Mouse (Mus musculus): ENCODE measurements around the gene Olfr1513. TPM values are rescaled to one million over a fixed set of nuclear protein-coding genes. Genes with fewer than 3 reads are reported as not detected.
"Not testable (repeated sequence)": the region's sequence is repeated elsewhere in the genome, so short reads cannot be mapped to it uniquely, and the experiment has no call there.

The Olfr1513 gene
- polyA plus RNA-seq, 1 experiment from 2014 or later, result not detected

DNA sequence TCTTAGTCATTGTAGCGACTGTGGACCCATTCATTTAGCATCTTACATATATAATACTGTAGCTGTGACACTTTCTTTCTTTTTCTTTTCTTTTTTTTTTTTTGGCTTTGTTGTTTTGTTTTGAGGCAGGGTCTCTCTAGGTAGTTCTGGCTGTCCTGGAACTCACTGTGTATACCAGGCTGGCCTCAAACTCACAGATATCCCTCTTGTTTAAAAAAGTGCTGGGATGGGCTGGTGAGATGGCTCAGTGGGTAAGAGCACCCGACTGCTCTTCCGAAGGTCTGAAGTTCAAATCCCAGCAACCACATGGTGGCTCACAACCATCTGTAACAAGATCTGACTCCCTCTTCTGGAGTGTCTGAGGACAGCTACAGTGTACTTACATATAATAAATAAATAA lies 52.7 kb downstream of the Olfr1513 start:
- H3K4me3 ChIP-seq; H3K27ac ChIP-seq (replicated peaks); H3K9ac ChIP-seq; H3K9me3 ChIP-seq; ATAC-seq (ENCODE audit: low read depth); H3K27me3 ChIP-seq: not testable (repeated sequence)
- Histone ChIP-seq H3K36me3 (peaks cover 25% of the 10 kb centered on the region), H3K4me2 (peak overlapping the region; percentile 78), H3K4me1 (replicated peaks) (peaks cover 18% of the 10 kb centered on the region)
- 87% methylated on average over 3 of the region's 3 CpGs for WGBS

Other genes starting within 250 kb of the Olfr1513 start
- 45.3 and 52.9 TPM in 2 replicates for gene Rpgrip1, start 245.7 kb downstream of the Olfr1513 start, polyA plus RNA-seq (2015; fragmentation: Nextera tagmentation; extraction: Ambion mirVana)
- 43.6 and 53.9 TPM in 2 replicates for gene Supt16, start 159.0 kb downstream of the Olfr1513 start, polyA plus RNA-seq (2015; fragmentation: Nextera tagmentation; extraction: Ambion mirVana)
- gene Chd8, start 98.6 kb downstream of the Olfr1513 start, polyA plus RNA-seq (2015; fragmentation: Nextera tagmentation; extraction: Ambion mirVana), result 35.8 and 47.6 TPM in 2 replicates
- gene Tox4, start 77.3 kb downstream of the Olfr1513 start, polyA plus RNA-seq (2015; fragmentation: Nextera tagmentation; extraction: Ambion mirVana), result 52.7 and 58.5 TPM in 2 replicates
- 57.2 and 64.7 TPM in 2 replicates for gene Rab2b, start 76.9 kb downstream of the Olfr1513 start, polyA plus RNA-seq (2015; fragmentation: Nextera tagmentation; extraction: Ambion mirVana)
- 53.2 and 60.8 TPM in 2 replicates for gene Mettl3, start 51.3 kb downstream of the Olfr1513 start, polyA plus RNA-seq (2015; fragmentation: Nextera tagmentation; extraction: Ambion mirVana)
- gene Sall2, start 27.6 kb downstream of the Olfr1513 start, polyA plus RNA-seq (2015; fragmentation: Nextera tagmentation; extraction: Ambion mirVana), result 44.5 and 47.5 TPM in 2 replicates
- 0.13 TPM in 1 of 2 replicates, not detected in the other for gene Olfr1512, start 22.8 kb upstream of the Olfr1513 start, polyA plus RNA-seq (2015; fragmentation: Nextera tagmentation; extraction: Ambion mirVana)
- gene Olfr1511, start 41.0 kb upstream of the Olfr1513 start, polyA plus RNA-seq (2015; fragmentation: Nextera tagmentation; extraction: Ambion mirVana), result 0.33 and 0.47 TPM in 2 replicates
- not detected in 2 replicates for gene Olfr1510, start 58.0 kb upstream of the Olfr1513 start, polyA plus RNA-seq (2015; fragmentation: Nextera tagmentation; extraction: Ambion mirVana)
- gene Olfr1509, start 86.6 kb upstream of the Olfr1513 start, polyA plus RNA-seq (2015; fragmentation: Nextera tagmentation; extraction: Ambion mirVana), result not detected in 2 replicates
- gene Olfr1508, start 111.1 kb upstream of the Olfr1513 start, polyA plus RNA-seq (2015; fragmentation: Nextera tagmentation; extraction: Ambion mirVana), result not detected in 2 replicates
- gene Olfr1507, start 139.3 kb upstream of the Olfr1513 start, polyA plus RNA-seq (2015; fragmentation: Nextera tagmentation; extraction: Ambion mirVana), result not detected in 2 replicates